Mouse (Mus musculus) megakaryocyte, embryonic 14.5 days (primary cell): ENCODE results near the gene Klra8.
"Not testable (repeated sequence)": the region's sequence is repeated elsewhere in the genome, so short reads cannot be mapped to it uniquely, and the experiment has no call there.

Experiments used
- FLI1 ChIP-seq: IDR thresholded peaks from 2 replicates; pipeline ENCODE4 v1.6.1; 2012; ENCODE audit warnings: low read length, inconsistent platforms, mixed read lengths
- GATA1 ChIP-seq: IDR thresholded peaks from 3 replicates; pipeline ENCODE4 v1.6.1; 2012; ENCODE audit warnings: mixed read lengths, low read length, inconsistent platforms, borderline replicate concordance

GRCm38 (mm10) chr6:130129798-130130197 lies at the start of gene Klra8:
- TF ChIP-seq GATA1, FLI1: not testable (repeated sequence)
